Mouse (Mus musculus): ENCODE data around the gene Gale.

DNA sequence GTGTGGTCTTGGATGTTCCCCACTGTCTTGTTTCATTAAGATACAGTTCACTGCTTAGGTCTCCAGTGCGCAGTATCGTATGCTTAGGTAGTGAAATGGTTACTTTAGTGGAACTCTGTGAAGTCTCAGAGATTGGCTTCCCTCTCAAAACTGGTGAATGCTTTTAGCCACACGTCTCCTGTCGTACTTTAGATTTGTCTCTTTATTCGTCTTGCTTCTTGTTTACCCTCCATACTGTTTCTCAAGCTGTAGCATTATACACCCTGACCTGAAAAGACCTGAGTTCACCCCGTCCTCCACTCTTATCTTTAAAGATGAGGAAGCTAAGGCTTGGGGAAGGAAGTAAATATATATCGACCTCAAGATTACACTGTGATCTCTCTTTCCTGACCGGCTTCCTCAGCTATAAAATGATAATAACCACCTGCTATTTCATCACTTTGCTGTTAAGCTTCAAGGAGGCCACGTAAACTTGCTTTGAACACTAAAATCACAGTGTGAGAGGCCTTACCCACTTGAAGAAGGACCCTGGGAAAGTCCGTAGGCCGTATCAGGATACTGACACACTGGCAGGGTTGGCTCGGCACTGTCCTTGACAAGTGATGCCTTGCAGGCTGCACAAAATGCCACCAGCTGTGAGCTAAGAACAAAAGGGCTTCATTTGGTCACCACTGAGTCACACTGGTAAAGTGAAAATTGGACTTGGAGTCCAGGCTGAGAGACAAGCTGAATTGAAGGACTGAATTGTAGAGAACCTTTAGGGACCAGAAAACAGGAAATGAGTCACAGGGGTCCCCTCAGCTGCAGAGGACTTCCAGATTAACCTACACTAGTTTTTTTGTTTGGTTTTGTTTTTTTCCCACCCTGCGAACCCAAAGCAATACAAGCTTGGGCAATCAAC, 9.6 kb downstream of the Gale start:
- TF ChIP-seq CTCF (IDR thresholded peaks at IDR 0.05; ENCODE audit: low read depth) (no peak), EP300 (optimal IDR thresholded peaks at IDR 0.05) (no peak)
